Mouse (Mus musculus) c-Kit-positive CD71-positive TER-119-positive erythroid progenitor cells, embryonic 14.5 days (primary cell): Measurements from ENCODE around the gene Gbp9.
"Not testable (repeated sequence)": the region's sequence is repeated elsewhere in the genome, so short reads cannot be mapped to it uniquely, and the experiment has no call there.

Experiments used
- DNase-seq: peaks from one replicate; pipeline ENCODE4 v3.0.0-alpha.2; 2013; ENCODE audit warnings: low spot score

Gbp9 gene

GRCm38 (mm10) chr5:105139409-105140088 is at the start of gene Gbp9, which contains the start of the genes Gbp8 and Gbp4:
Gene Gbp9, minus strand, starts transcription at chr5:105139539.
Gene Gbp8, minus strand, starts transcription at chr5:105139540.
Gene Gbp4, minus strand, starts transcription at chr5:105139586.
- DNase-seq: not testable (repeated sequence)

GRCm38 (mm10) chr5:105181446-105181845 is 42.1 kb upstream of the Gbp9 start:
- no peak for DNase-seq

- no peak for DNase-seq
These were observed 17.2 kb upstream of the Gbp9 start for GRCm38 (mm10) chr5:105156582-105156981.

- DNase-seq: no peak
These were observed 14.7 kb upstream of the Gbp9 start for GRCm38 (mm10) chr5:105154049-105154448.

GRCm38 (mm10) chr5:105148062-105148461 is 8.7 kb upstream of the Gbp9 start:
- not testable (repeated sequence) for DNase-seq

- no peak for DNase-seq
These were observed 7.1 kb upstream of the Gbp9 start for GRCm38 (mm10) chr5:105146447-105146846.

- not testable (repeated sequence) for DNase-seq
These were observed 6.4 kb upstream of the Gbp9 start for GRCm38 (mm10) chr5:105145731-105146130.

- DNase-seq: not testable (repeated sequence)
These were observed 911 bp upstream of the Gbp9 start for GRCm38 (mm10) chr5:105140089-105140810.

- DNase-seq: no peak
These were observed 433 bp downstream of the Gbp9 start for GRCm38 (mm10) chr5:105138906-105139305.

GRCm38 (mm10) chr5:105136706-105137304 is 2.5 kb downstream of the Gbp9 start:
- not testable (repeated sequence) for DNase-seq

GRCm38 (mm10) chr5:105121731-105122130 is 17.6 kb downstream of the Gbp9 start:
- DNase-seq: not testable (repeated sequence)

- no peak for DNase-seq
These were observed 23.6 kb downstream of the Gbp9 start for GRCm38 (mm10) chr5:105115740-105116139.

- DNase-seq: no peak
These were observed 24.6 kb downstream of the Gbp9 start for GRCm38 (mm10) chr5:105114696-105115095.

- DNase-seq: no peak
These were observed 25.7 kb downstream of the Gbp9 start for GRCm38 (mm10) chr5:105113656-105114055.

GRCm38 (mm10) chr5:105110271-105110852 is 29.0 kb downstream of the Gbp9 start:
- not testable (repeated sequence) for DNase-seq

- DNase-seq: not testable (repeated sequence)
These were observed 29.6 kb downstream of the Gbp9 start for GRCm38 (mm10) chr5:105109775-105110174.

GRCm38 (mm10) chr5:105105689-105106088 is 33.6 kb downstream of the Gbp9 start:
- DNase-seq: not testable (repeated sequence)

GRCm38 (mm10) chr5:105081900-105082299 is 57.4 kb downstream of the Gbp9 start:
- no peak for DNase-seq

- DNase-seq: not testable (repeated sequence)
These were observed 71.0 kb downstream of the Gbp9 start for GRCm38 (mm10) chr5:105068356-105068755.

GRCm38 (mm10) chr5:105064443-105064842 is 74.9 kb downstream of the Gbp9 start:
- DNase-seq: not testable (repeated sequence)

GRCm38 (mm10) chr5:105063321-105063720 is 76.0 kb downstream of the Gbp9 start:
- DNase-seq: no peak

GRCm38 (mm10) chr5:105062403-105062802 is 76.9 kb downstream of the Gbp9 start:
- not testable (repeated sequence) for DNase-seq
